Mouse (Mus musculus) left cerebral cortex, postnatal 25 days (tissue): ENCODE measurements around the gene Dyrk1b. TPM values are rescaled to one million over a fixed set of nuclear protein-coding genes. Genes with fewer than 3 reads are reported as not detected.

ENCODE experiments used
- total RNA-seq, 2 experiments: library from RNA; stranded (reverse); gene quantifications; 2 replicates each; pipeline ENCODE4 v1.2.3; 2021

Dyrk1b gene
- total RNA-seq, 2 experiments from 2014 or later = 44.2 to 47.0 TPM

Other genes with a start within 250 kb of the Dyrk1b start
- gene Zfp780b, start 200.3 kb upstream of the Dyrk1b start, total RNA-seq = 10 to 100 TPM; 21.0 to 21.1 TPM
- gene Zfp850, start 165.4 kb upstream of the Dyrk1b start, total RNA-seq = 1 to 10 TPM; 5.9 to 6.4 TPM
- 100 to 1,000 TPM; 124 to 130 TPM for gene Psmc4, start 129.4 kb upstream of the Dyrk1b start, total RNA-seq
- under 1 TPM; 0.25 to 0.44 TPM for gene Fcgbp, start 108.2 kb upstream of the Dyrk1b start, total RNA-seq
- gene 9530053A07Rik, start 50.0 kb upstream of the Dyrk1b start, total RNA-seq = under 1 TPM in 1 of 2 experiments, not detected in 1; 0.09 TPM
- 10 to 100 TPM; 51.5 to 55.3 TPM for gene Fbl, start 9.8 kb upstream of the Dyrk1b start, total RNA-seq
- gene Eid2, start 88.4 kb downstream of the Dyrk1b start, total RNA-seq = 10 to 100 TPM; 58.4 to 61.2 TPM
- 10 to 100 TPM; 32.5 to 34.3 TPM for gene Eid2b, start 98.3 kb downstream of the Dyrk1b start, total RNA-seq
- gene Selenov, start 111.7 kb downstream of the Dyrk1b start, total RNA-seq = 1 to 10 TPM in 1 of 2 experiments, under 1 TPM in 1; 0.25 to 1.7 TPM
- 1 to 10 TPM; 1.4 to 2.0 TPM for gene Dll3, start 122.8 kb downstream of the Dyrk1b start, total RNA-seq
- gene Timm50, start 132.6 kb downstream of the Dyrk1b start, total RNA-seq = 10 to 100 TPM; 39.0 to 40.8 TPM
- gene Supt5, start 159.3 kb downstream of the Dyrk1b start, total RNA-seq = 100 to 1,000 TPM; 113 to 119 TPM
- gene Rps16, start 171.2 kb downstream of the Dyrk1b start, total RNA-seq = 100 to 1,000 TPM; 438 to 443 TPM
- gene Plekhg2, start 193.1 kb downstream of the Dyrk1b start, total RNA-seq = 1 to 10 TPM; 5.0 to 6.7 TPM
- 1 to 10 TPM; 2.2 to 2.9 TPM for gene Zfp36, start 200.8 kb downstream of the Dyrk1b start, total RNA-seq
- gene Med29, start 213.2 kb downstream of the Dyrk1b start, total RNA-seq = 10 to 100 TPM; 19.0 to 22.2 TPM
- gene Paf1, start 213.5 kb downstream of the Dyrk1b start, total RNA-seq = 10 to 100 TPM; 62.4 to 64.0 TPM